Mouse (Mus musculus): ENCODE measurements around the gene 5430419D17Rik. TPM values are rescaled to one million over a fixed set of nuclear protein-coding genes. Genes with fewer than 3 reads are reported as not detected.

Gene 5430419D17Rik
- total RNA-seq, 2 experiments from 2014 or later, result 10.3 to 10.7 TPM

- DNase-seq, result no peak
Measured at GRCm38 (mm10) chr7:131314493-131314892, 140.3 kb downstream of the 5430419D17Rik start.

- DNase-seq, result no peak
Measured at GRCm38 (mm10) chr7:131317587-131317986, 143.4 kb downstream of the 5430419D17Rik start.

- DNase-seq, result no peak
Measured at GRCm38 (mm10) chr7:131318340-131318739, 144.1 kb downstream of the 5430419D17Rik start.

GRCm38 (mm10) chr7:131322192-131322591, 148.0 kb downstream of the 5430419D17Rik start, which contains the start of gene Cuzd1:
TSS of gene Cuzd1 (minus strand) at chr7:131322292.
- DNase-seq, result no peak

GRCm38 (mm10) chr7:131327054-131327453, 152.9 kb downstream of the 5430419D17Rik start:
- no peak for DNase-seq

- DNase-seq, result no peak
Measured at GRCm38 (mm10) chr7:131329416-131329815, 155.2 kb downstream of the 5430419D17Rik start, which contains the start of gene Fam24b. TSS of gene Fam24b (minus strand) at chr7:131329516.

GRCm38 (mm10) chr7:131331688-131332087, 157.5 kb downstream of the 5430419D17Rik start:
- DNase-seq, result no peak

- no peak for DNase-seq
Measured at GRCm38 (mm10) chr7:131333564-131333963, 159.4 kb downstream of the 5430419D17Rik start, which contains the start of gene Fam24a. TSS of gene Fam24a (plus strand) at chr7:131333864.

GRCm38 (mm10) chr7:131337502-131338068, 163.4 kb downstream of the 5430419D17Rik start:
- no peak for DNase-seq

- no peak for DNase-seq
Measured at GRCm38 (mm10) chr7:131345856-131346541, 171.8 kb downstream of the 5430419D17Rik start.

Other genes starting within 250 kb of the 5430419D17Rik start
- 100 to 1,000 TPM; 109 to 122 TPM for gene Htra1, start 238.3 kb upstream of the 5430419D17Rik start, total RNA-seq (2021)
- gene Dmbt1, start 142.3 kb upstream of the 5430419D17Rik start, total RNA-seq (2021), result 1 to 10 TPM in 1 of 2 experiments, not detected in 1; 1.4 TPM
- not detected for gene 4933402N03Rik, start 28.1 kb upstream of the 5430419D17Rik start, total RNA-seq (2021)
- under 1 TPM; 0.21 to 0.42 TPM for gene Cuzd1, start 147.9 kb downstream of the 5430419D17Rik start, total RNA-seq (2021)
- gene Fam24b, start 155.1 kb downstream of the 5430419D17Rik start, total RNA-seq (2021), result not detected
- gene Fam24a, start 159.5 kb downstream of the 5430419D17Rik start, total RNA-seq (2021), result not detected
- 10 to 100 TPM; 15.0 to 17.5 TPM for gene 2310057M21Rik, start 188.4 kb downstream of the 5430419D17Rik start, total RNA-seq (2021)
- 10 to 100 TPM; 46.5 to 52.9 TPM for gene Pstk, start 196.7 kb downstream of the 5430419D17Rik start, total RNA-seq (2021)
- gene Ikzf5, start 236.1 kb downstream of the 5430419D17Rik start, total RNA-seq (2021), result 10 to 100 TPM; 29.2 to 37.8 TPM
- gene Acadsb, start 236.2 kb downstream of the 5430419D17Rik start, total RNA-seq (2021), result 100 to 1,000 TPM; 223 to 272 TPM

Data from heart, adult 18-20 months (tissue).